Mouse (Mus musculus): ENCODE data around the gene Il19. TPM values are rescaled to one million over a fixed set of nuclear protein-coding genes. Genes with fewer than 3 reads are reported as not detected.

Gene Il19
- polyA plus RNA-seq, 1 experiment from 2014 or later = not detected

GRCm38 (mm10) chr1:130946920-130947319 is 7.0 kb upstream of the Il19 start:
- TF ChIP-seq CTCF (IDR thresholded peaks at IDR 0.05) = no peak
- TF ChIP-seq EP300 (IDR thresholded peaks at IDR 0.05) = no peak
- WGBS = 15% methylated on average over 6 of the region's 6 CpGs
- no peak overlapping the region for H3K27ac ChIP-seq (ENCODE audit: low read length)
- no peak overlapping the region for H3K9ac ChIP-seq (replicated peaks; ENCODE audit: low read depth)
- H3K9me3 ChIP-seq (ENCODE audit: low read length) = no peaks in the 10 kb centered on the region
- no peaks in the 10 kb centered on the region for H3K27me3 ChIP-seq (replicated peaks; ENCODE audit: insufficient read depth, low read length)
- no peaks in the 10 kb centered on the region for H3K36me3 ChIP-seq (ENCODE audit: insufficient read depth, low read length)
- DNase-seq (ENCODE audit: low spot score) (no peak), ATAC-seq (no peak)
- H3K4me3 ChIP-seq (ENCODE audit: low read depth, low read length) = no peak overlapping the region
- H3K4me2 ChIP-seq (replicated peaks; ENCODE audit: low read depth, low read length) = no peak overlapping the region
- H3K4me1 ChIP-seq (ENCODE audit: insufficient read depth, low read depth, low read length) = no peaks in the 10 kb centered on the region

GRCm38 (mm10) chr1:130941801-130942200 is 1.9 kb upstream of the Il19 start:
- Histone ChIP-seq H3K36me3 (ENCODE audit: insufficient read depth, low read length) (no peaks in the 10 kb centered on the region), H3K4me2 (replicated peaks; ENCODE audit: low read depth, low read length) (no peak overlapping the region), H3K4me3 (ENCODE audit: low read depth, low read length) (no peak overlapping the region), H3K9me3 (ENCODE audit: low read length) (no peaks in the 10 kb centered on the region), H3K4me1 (ENCODE audit: insufficient read depth, low read depth, low read length) (no peaks in the 10 kb centered on the region), H3K27ac (ENCODE audit: low read length) (no peak overlapping the region), H3K27me3 (replicated peaks; ENCODE audit: insufficient read depth, low read length) (no peaks in the 10 kb centered on the region), H3K9ac (replicated peaks; ENCODE audit: low read depth) (no peak overlapping the region)
- 22% methylated on average over 3 of the region's 3 CpGs for WGBS
- ATAC-seq = peak; percentile 44
- no peak for TF ChIP-seq EP300 (IDR thresholded peaks at IDR 0.05)
- no peak for TF ChIP-seq CTCF (IDR thresholded peaks at IDR 0.05)
- peak; percentile 5 for DNase-seq (ENCODE audit: low spot score)

GRCm38 (mm10) chr1:130938192-130938591 is 1.7 kb downstream of the Il19 start:
- 82% methylated on average over 7 of the region's 7 CpGs for WGBS
- no peak overlapping the region for H3K4me2 ChIP-seq (replicated peaks; ENCODE audit: low read depth, low read length)
- ATAC-seq (no peak), DNase-seq (ENCODE audit: low spot score) (no peak)
- H3K27me3 ChIP-seq (replicated peaks; ENCODE audit: insufficient read depth, low read length) = no peaks in the 10 kb centered on the region
- no peak overlapping the region for H3K4me3 ChIP-seq (ENCODE audit: low read depth, low read length)
- TF ChIP-seq EP300 (IDR thresholded peaks at IDR 0.05) (no peak), CTCF (IDR thresholded peaks at IDR 0.05) (no peak)
- no peaks in the 10 kb centered on the region for H3K36me3 ChIP-seq (ENCODE audit: insufficient read depth, low read length)
- H3K27ac ChIP-seq (ENCODE audit: low read length) = no peak overlapping the region
- no peaks in the 10 kb centered on the region for H3K9me3 ChIP-seq (ENCODE audit: low read length)
- no peaks in the 10 kb centered on the region for H3K4me1 ChIP-seq (ENCODE audit: insufficient read depth, low read depth, low read length)
- H3K9ac ChIP-seq (replicated peaks; ENCODE audit: low read depth) = no peak overlapping the region

- no peak for TF ChIP-seq CTCF (IDR thresholded peaks at IDR 0.05)
- TF ChIP-seq EP300 (IDR thresholded peaks at IDR 0.05) = no peak
- Histone ChIP-seq H3K9ac (replicated peaks; ENCODE audit: low read depth) (no peak overlapping the region), H3K27me3 (replicated peaks; ENCODE audit: insufficient read depth, low read length) (no peaks in the 10 kb centered on the region), H3K27ac (ENCODE audit: low read length) (no peak overlapping the region), H3K4me3 (ENCODE audit: low read depth, low read length) (no peak overlapping the region), H3K36me3 (ENCODE audit: insufficient read depth, low read length) (no peaks in the 10 kb centered on the region), H3K4me1 (ENCODE audit: insufficient read depth, low read depth, low read length) (no peaks in the 10 kb centered on the region), H3K9me3 (ENCODE audit: low read length) (no peaks in the 10 kb centered on the region), H3K4me2 (replicated peaks; ENCODE audit: low read depth, low read length) (no peak overlapping the region)
- no peak for ATAC-seq
- DNase-seq (ENCODE audit: low spot score) = no peak
- WGBS = 88% methylated on average over 4 of the region's 4 CpGs
Measured at GRCm38 (mm10) chr1:130937170-130937569, 2.7 kb downstream of the Il19 start.

- TF ChIP-seq CTCF (IDR thresholded peaks at IDR 0.05) (no peak), EP300 (IDR thresholded peaks at IDR 0.05) (no peak)
- 54% methylated on average over 6 of the region's 6 CpGs for WGBS
- no peak overlapping the region for H3K4me3 ChIP-seq (ENCODE audit: low read depth, low read length)
- H3K4me2 ChIP-seq (replicated peaks; ENCODE audit: low read depth, low read length) = no peak overlapping the region
- H3K27ac ChIP-seq (ENCODE audit: low read length) = no peak overlapping the region
- no peaks in the 10 kb centered on the region for H3K27me3 ChIP-seq (replicated peaks; ENCODE audit: insufficient read depth, low read length)
- no peak for DNase-seq (ENCODE audit: low spot score)
- H3K36me3 ChIP-seq (ENCODE audit: insufficient read depth, low read length) = no peaks in the 10 kb centered on the region
- H3K9ac ChIP-seq (replicated peaks; ENCODE audit: low read depth) = no peak overlapping the region
- no peaks in the 10 kb centered on the region for H3K4me1 ChIP-seq (ENCODE audit: insufficient read depth, low read depth, low read length)
- ATAC-seq = no peak
- no peaks in the 10 kb centered on the region for H3K9me3 ChIP-seq (ENCODE audit: low read length)
Measured at GRCm38 (mm10) chr1:130936351-130936750, 3.6 kb downstream of the Il19 start.

- no peak for DNase-seq (ENCODE audit: low spot score)
- Histone ChIP-seq H3K27me3 (replicated peaks; ENCODE audit: insufficient read depth, low read length) (no peaks in the 10 kb centered on the region), H3K9me3 (ENCODE audit: low read length) (no peaks in the 10 kb centered on the region), H3K4me1 (ENCODE audit: insufficient read depth, low read depth, low read length) (no peaks in the 10 kb centered on the region), H3K4me3 (ENCODE audit: low read depth, low read length) (no peak overlapping the region), H3K4me2 (replicated peaks; ENCODE audit: low read depth, low read length) (no peak overlapping the region), H3K36me3 (ENCODE audit: insufficient read depth, low read length) (no peaks in the 10 kb centered on the region), H3K27ac (ENCODE audit: low read length) (no peak overlapping the region), H3K9ac (replicated peaks; ENCODE audit: low read depth) (no peak overlapping the region)
- ATAC-seq = no peak
- TF ChIP-seq CTCF (IDR thresholded peaks at IDR 0.05) (peak; percentile 37), EP300 (IDR thresholded peaks at IDR 0.05) (no peak)
Measured at GRCm38 (mm10) chr1:130926484-130926883, 13.4 kb downstream of the Il19 start.

GRCm38 (mm10) chr1:130918323-130918980 is 21.5 kb downstream of the Il19 start:
- Histone ChIP-seq H3K36me3 (ENCODE audit: insufficient read depth, low read length) (no peaks in the 10 kb centered on the region), H3K9me3 (ENCODE audit: low read length) (no peaks in the 10 kb centered on the region), H3K27ac (ENCODE audit: low read length) (no peak overlapping the region), H3K9ac (replicated peaks; ENCODE audit: low read depth) (no peak overlapping the region), H3K4me2 (replicated peaks; ENCODE audit: low read depth, low read length) (no peak overlapping the region), H3K4me3 (ENCODE audit: low read depth, low read length) (no peak overlapping the region), H3K27me3 (replicated peaks; ENCODE audit: insufficient read depth, low read length) (no peaks in the 10 kb centered on the region), H3K4me1 (ENCODE audit: insufficient read depth, low read depth, low read length) (no peaks in the 10 kb centered on the region)
- 6% methylated on average over 1 of the region's 1 CpGs for WGBS
- ATAC-seq (no peak), DNase-seq (ENCODE audit: low spot score) (peak; percentile 22)
- TF ChIP-seq EP300 (IDR thresholded peaks at IDR 0.05) (no peak), CTCF (IDR thresholded peaks at IDR 0.05) (no peak)

All from lung, postnatal 0 days (tissue).